Mouse (Mus musculus): ENCODE measurements around the gene Klf6.

- TF ChIP-seq CTCF (IDR thresholded peaks at IDR 0.05; ENCODE audit: control insufficient read depth, insufficient read depth, low read length) (no peak), POLR2A (IDR thresholded peaks at IDR 0.05; ENCODE audit: borderline replicate concordance, control insufficient read depth, low read depth, low read length) (no peak)
These were observed 44.0 kb upstream of the Klf6 start for GRCm38 (mm10) chr13:5817250-5817649.

Measured in bone marrow, adult 2 months (tissue).